Mouse (Mus musculus) MEL (cell line): ENCODE data around the gene Slc25a22. TPM values are rescaled to one million over a fixed set of nuclear protein-coding genes. Genes with fewer than 3 reads are reported as not detected.

ENCODE experiments used
- DNase-seq: peaks from one replicate; pipeline ENCODE4 v3.0.0; 2011; ENCODE audit warnings: low read depth, low spot score
- H3K27ac ChIP-seq: 2 replicates; pipeline ENCODE4 v1.5.1; 2012; ENCODE audit warnings: low read depth, mild to moderate bottlenecking, control low read depth, low read length, moderate library complexity; ENCODE audit not compliant: control insufficient read depth
- H3K27me3 ChIP-seq, 2 experiments: fragments of 150-350 bp in 1 of 2; sonication (generic) in 1 of 2; 2 replicates each; pipeline ENCODE4 v1.6.1; 2012; ENCODE audit warnings: low read length in 2 of 2, mild to moderate bottlenecking in 2 of 2, improper control_type of control experiment in 1 of 2, moderate library complexity in 1 of 2; ENCODE audit not compliant: insufficient read depth in 2 of 2, control insufficient read depth in 1 of 2
- H3K36me3 ChIP-seq, 2 experiments: 2 replicates each; pipeline ENCODE4 v1.6.1; 2012 to 2014; ENCODE audit warnings: low read length in 2 of 2, improper control_type of control experiment in 1 of 2, inconsistent platforms in 1 of 2, mild to moderate bottlenecking in 1 of 2; ENCODE audit not compliant: insufficient read depth in 2 of 2, control insufficient read depth in 1 of 2
- H3K4me1 ChIP-seq, 2 experiments: fragments of 150-350 bp in 1 of 2; sonication (generic) in 1 of 2; 2 replicates each; pipeline ENCODE4 v1.6.1; 2012; ENCODE audit warnings: low read length in 2 of 2, improper control_type of control experiment in 1 of 2, mild to moderate bottlenecking in 1 of 2; ENCODE audit not compliant: insufficient read depth in 2 of 2, control insufficient read depth in 1 of 2
- H3K4me3 ChIP-seq, 2 experiments: fragments of 150-350 bp in 1 of 2; sonication (generic) in 1 of 2; 2 replicates each; pipeline ENCODE4 v1.5.1; 2012; ENCODE audit warnings: low read depth in 2 of 2, low read length in 2 of 2, mild to moderate bottlenecking in 2 of 2, moderate library complexity in 2 of 2, control low read depth in 1 of 2, improper control_type of control experiment in 1 of 2; ENCODE audit not compliant: control insufficient read depth in 1 of 2, insufficient read depth in 1 of 2
- H3K79me2 ChIP-seq: 2 replicates; pipeline ENCODE4 v1.6.1; 2012; ENCODE audit warnings: mild to moderate bottlenecking, low read length, moderate library complexity; ENCODE audit not compliant: control insufficient read depth, poor library complexity, insufficient read depth
- H3K9ac ChIP-seq: 2 replicates; pipeline ENCODE4 v1.6.1; 2012; ENCODE audit warnings: low read depth, mild to moderate bottlenecking, control low read depth, low read length, moderate library complexity; ENCODE audit not compliant: control insufficient read depth, poor library complexity, severe bottlenecking
- H3K9me3 ChIP-seq: fragments of 150-350 bp; sonication (generic); replicated peaks from 2 replicates; pipeline ENCODE4 v1.6.1; 2012; ENCODE audit warnings: mild to moderate bottlenecking, low read length, improper control_type of control experiment, moderate library complexity; ENCODE audit not compliant: insufficient read depth
- BHLHE40 ChIP-seq: IDR thresholded peaks from 2 replicates; pipeline ENCODE4 v1.6.1; 2012; ENCODE audit warnings: low read depth, mild to moderate bottlenecking, inconsistent platforms, low read length, improper control_type of control experiment, borderline replicate concordance
- CHD2 ChIP-seq: IDR thresholded peaks from 2 replicates; pipeline ENCODE4 v1.6.1; 2011; ENCODE audit warnings: low read length, improper control_type of control experiment
- CTCF ChIP-seq, 3 experiments: IDR thresholded peaks in 2 of 3; conservative IDR thresholded peaks in 1 of 3; 2 replicates each; pipeline ENCODE4 v1.5.1; 2011 to 2012; ENCODE audit warnings: low read length in 3 of 3, low read depth in 2 of 3, mild to moderate bottlenecking in 2 of 3, improper control_type of control experiment in 1 of 3, inconsistent platforms in 1 of 3, mixed read lengths in 1 of 3, moderate library complexity in 1 of 3; ENCODE audit not compliant: control insufficient read depth in 1 of 3, insufficient read depth in 1 of 3, poor library complexity in 1 of 3, severe bottlenecking in 1 of 3
- E2F4 ChIP-seq: IDR thresholded peaks from 2 replicates; pipeline ENCODE4 v1.6.1; 2011; ENCODE audit warnings: low read depth, low read length, improper control_type of control experiment, borderline replicate concordance
- ELF1 ChIP-seq: IDR thresholded peaks from 2 replicates; pipeline ENCODE4 v1.6.1; 2014; ENCODE audit warnings: low read depth, mild to moderate bottlenecking, inconsistent platforms, low read length, improper control_type of control experiment, moderate library complexity
- EP300 ChIP-seq, 2 experiments: IDR thresholded peaks; 2 replicates each; pipeline ENCODE4 v1.6.1; 2011; ENCODE audit warnings: improper control_type of control experiment in 2 of 2, low read length in 2 of 2, low read depth in 1 of 2, mild to moderate bottlenecking in 1 of 2
- GABPA ChIP-seq: IDR thresholded peaks from 2 replicates; pipeline ENCODE4 v1.6.1; 2012; ENCODE audit warnings: low read depth, mild to moderate bottlenecking, inconsistent platforms, low read length, improper control_type of control experiment, moderate library complexity
- GATA1 ChIP-seq: IDR thresholded peaks from 2 replicates; pipeline ENCODE4 v1.6.1; 2011; ENCODE audit warnings: low read depth, low read length, improper control_type of control experiment
- HCFC1 ChIP-seq: IDR thresholded peaks from 2 replicates; pipeline ENCODE4 v1.6.1; 2012; ENCODE audit warnings: low read depth, mild to moderate bottlenecking, inconsistent platforms, low read length, improper control_type of control experiment, moderate library complexity
- JUND ChIP-seq: IDR thresholded peaks from 2 replicates; pipeline ENCODE4 v1.6.1; 2011; ENCODE audit warnings: low read depth, mild to moderate bottlenecking, improper control_type of control experiment, low read length
- KAT2A ChIP-seq: conservative IDR thresholded peaks from 2 replicates; pipeline ENCODE4 v1.6.1; 2012; ENCODE audit warnings: low read depth, low read length, improper control_type of control experiment, inconsistent platforms
- MAFK ChIP-seq: IDR thresholded peaks from 2 replicates; pipeline ENCODE4 v1.6.1; 2011; ENCODE audit warnings: low read depth, mild to moderate bottlenecking, low read length, improper control_type of control experiment, borderline replicate concordance
- MAZ ChIP-seq: IDR thresholded peaks from 2 replicates; pipeline ENCODE4 v1.6.1; 2012; ENCODE audit warnings: low read depth, mild to moderate bottlenecking, inconsistent platforms, low read length, improper control_type of control experiment
- MEF2A ChIP-seq: IDR thresholded peaks from 2 replicates; pipeline ENCODE4 v1.6.1; 2014; ENCODE audit warnings: low read depth, mild to moderate bottlenecking, inconsistent platforms, low read length, improper control_type of control experiment; ENCODE audit not compliant: poor library complexity, insufficient replicate concordance, severe bottlenecking; ENCODE audit errors: extremely low read depth
- MXI1 ChIP-seq: IDR thresholded peaks from 2 replicates; pipeline ENCODE4 v1.6.1; 2011; ENCODE audit warnings: mild to moderate bottlenecking, low read depth, low read length, improper control_type of control experiment
- MYB ChIP-seq: IDR thresholded peaks from 2 replicates; pipeline ENCODE4 v1.6.1; 2011; ENCODE audit warnings: mild to moderate bottlenecking, low read depth, low read length, improper control_type of control experiment
- MYC ChIP-seq: IDR thresholded peaks from 2 replicates; pipeline ENCODE4 v1.6.1; 2011; ENCODE audit warnings: low read depth, mild to moderate bottlenecking, low read length, improper control_type of control experiment, moderate library complexity
- NELFE ChIP-seq: IDR thresholded peaks from 2 replicates; pipeline ENCODE4 v1.6.1; 2011; ENCODE audit warnings: low read depth, low read length, improper control_type of control experiment
- NRF1 ChIP-seq: IDR thresholded peaks from 2 replicates; pipeline ENCODE4 v1.6.1; 2014; ENCODE audit warnings: low read depth, mild to moderate bottlenecking, inconsistent platforms, low read length, improper control_type of control experiment, moderate library complexity; ENCODE audit not compliant: poor library complexity, insufficient read depth, severe bottlenecking
- POLR2A ChIP-seq, 2 experiments: IDR thresholded peaks; 2 replicates each; pipeline ENCODE4 v1.6.1; 2011 to 2012; ENCODE audit warnings: low read length in 2 of 2, mild to moderate bottlenecking in 2 of 2, control low read depth in 1 of 2, improper control_type of control experiment in 1 of 2, low read depth in 1 of 2, moderate library complexity in 1 of 2; ENCODE audit not compliant: control insufficient read depth in 1 of 2, insufficient read depth in 1 of 2, poor library complexity in 1 of 2
- POLR2AphosphoS2 ChIP-seq: IDR thresholded peaks from 2 replicates; pipeline ENCODE4 v1.6.1; 2011; ENCODE audit warnings: low read length, improper control_type of control experiment
- POLR2AphosphoS5 ChIP-seq: IDR thresholded peaks from 2 replicates; pipeline ENCODE4 v1.6.1; 2012; ENCODE audit warnings: low read depth, borderline replicate concordance, mild to moderate bottlenecking, inconsistent platforms, low read length, moderate library complexity, mixed read lengths
- RCOR1 ChIP-seq: IDR thresholded peaks from 2 replicates; pipeline ENCODE4 v1.6.1; 2012; ENCODE audit warnings: low read depth, mild to moderate bottlenecking, inconsistent platforms, low read length, improper control_type of control experiment
- SIN3A ChIP-seq: IDR thresholded peaks from 2 replicates; pipeline ENCODE4 v1.6.1; 2012; ENCODE audit warnings: low read length, improper control_type of control experiment, inconsistent platforms
- SMC3 ChIP-seq: IDR thresholded peaks from 2 replicates; pipeline ENCODE4 v1.6.1; 2011; ENCODE audit warnings: low read depth, low read length, improper control_type of control experiment
- TAL1 ChIP-seq: IDR thresholded peaks from 2 replicates; pipeline ENCODE4 v1.6.1; 2012; ENCODE audit warnings: mild to moderate bottlenecking, inconsistent platforms, low read length, moderate library complexity, mixed read lengths
- TBP ChIP-seq: IDR thresholded peaks from 2 replicates; pipeline ENCODE4 v1.8.0; 2011; ENCODE audit warnings: low read depth, low read length, improper control_type of control experiment
- TCF12 ChIP-seq: IDR thresholded peaks from 2 replicates; pipeline ENCODE4 v1.6.1; 2014; ENCODE audit warnings: low read depth, mild to moderate bottlenecking, inconsistent platforms, low read length, improper control_type of control experiment, moderate library complexity
- UBTF ChIP-seq: IDR thresholded peaks from 2 replicates; pipeline ENCODE4 v1.6.1; 2012; ENCODE audit warnings: low read depth, mild to moderate bottlenecking, inconsistent platforms, low read length, improper control_type of control experiment, moderate library complexity, borderline replicate concordance; ENCODE audit not compliant: insufficient read depth
- USF1 ChIP-seq: IDR thresholded peaks from 2 replicates; pipeline ENCODE4 v1.6.1; 2014; ENCODE audit warnings: low read depth, mild to moderate bottlenecking, inconsistent platforms, low read length, improper control_type of control experiment, moderate library complexity
- USF2 ChIP-seq, 2 experiments: IDR thresholded peaks; 2 replicates each; pipeline ENCODE4 v1.6.1; 2011 to 2012; ENCODE audit warnings: improper control_type of control experiment in 2 of 2, low read length in 2 of 2, borderline replicate concordance in 1 of 2, inconsistent platforms in 1 of 2, low read depth in 1 of 2, mild to moderate bottlenecking in 1 of 2; ENCODE audit not compliant: insufficient read depth in 1 of 2
- ZC3H11A ChIP-seq: IDR thresholded peaks from 2 replicates; pipeline ENCODE4 v1.6.1; 2012; ENCODE audit warnings: low read depth, mild to moderate bottlenecking, inconsistent platforms, low read length, improper control_type of control experiment
- ZKSCAN1 ChIP-seq: IDR thresholded peaks from 2 replicates; pipeline ENCODE4 v1.6.1; 2012; ENCODE audit warnings: low read depth, mild to moderate bottlenecking, inconsistent platforms, low read length, improper control_type of control experiment, moderate library complexity
- ZMIZ1 ChIP-seq: IDR thresholded peaks from 2 replicates; pipeline ENCODE4 v1.6.1; 2012; ENCODE audit warnings: low read depth, mild to moderate bottlenecking, inconsistent platforms, low read length, improper control_type of control experiment, moderate library complexity
- ZNF384 ChIP-seq: IDR thresholded peaks from 2 replicates; pipeline ENCODE4 v1.6.1; 2012; ENCODE audit warnings: low read depth, mild to moderate bottlenecking, inconsistent platforms, low read length, improper control_type of control experiment
- polyA plus RNA-seq, 2 experiments: library from polyadenylated mRNA; stranded (reverse) in 1 of 2; unstranded in 1 of 2; fragments of >175 nt in 1 of 2; fragments of >200 nt in 1 of 2; gene quantifications; 2 replicates each; pipeline versions ENCODE4 v1.2.1 to v1.2.4; 2012; ENCODE audit warnings: low replicate concordance in 2 of 2, low read depth in 1 of 2; ENCODE audit not compliant: insufficient read length in 2 of 2, insufficient read depth in 1 of 2, missing spikeins in 1 of 2
- total RNA-seq: library from RNA; depleted of rRNA; stranded (reverse); fragments of 300-350 nt; gene quantifications from 2 replicates; pipeline ENCODE4 v1.2.3, GENCODE M21; 2012

The Slc25a22 gene
- total and polyA plus RNA-seq, 3 experiments = 23.8 to 46.0 TPM; not detected in 1

DNA sequence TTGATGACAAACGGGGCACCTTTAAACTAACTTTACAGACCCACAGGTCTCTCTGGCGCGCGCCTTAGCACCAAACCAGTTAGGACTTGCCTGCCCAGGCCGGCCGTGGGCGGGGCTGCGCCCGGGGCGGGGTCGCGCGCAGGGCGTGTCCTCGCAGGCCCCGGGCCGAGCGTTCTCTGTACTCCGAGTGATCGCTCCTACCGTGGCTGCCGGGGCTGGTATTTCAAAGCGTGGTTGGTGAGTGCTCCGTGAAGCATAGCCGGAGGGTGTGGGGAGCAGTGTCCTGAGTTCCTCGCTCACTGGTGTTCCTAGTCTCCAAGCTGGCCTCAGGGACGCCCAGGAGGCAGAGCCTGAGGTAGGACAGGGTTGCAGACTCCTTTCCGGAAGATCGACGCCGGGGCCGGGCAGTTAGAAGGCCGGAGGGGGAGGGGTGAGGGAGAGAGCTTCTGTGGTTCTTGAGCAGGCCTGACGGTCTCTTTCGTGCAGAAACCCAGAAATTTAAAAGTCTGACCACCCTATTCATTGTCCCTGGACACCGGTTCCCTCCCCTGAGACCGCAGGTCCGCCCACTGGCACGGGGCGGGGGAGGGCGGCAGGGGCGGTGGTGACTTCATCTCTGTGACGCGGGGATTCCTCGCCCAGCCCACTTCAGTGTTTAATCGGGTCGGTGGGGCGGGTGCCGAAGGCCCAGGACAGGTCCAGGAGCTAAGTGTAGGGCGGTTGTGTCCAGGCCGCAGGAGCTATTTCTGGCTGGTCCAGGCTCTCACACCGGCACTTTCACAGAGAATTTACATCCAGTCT is 29.7 kb upstream of the Slc25a22 start, which contains the start of gene Cd151:
Gene Cd151, plus strand, starts transcription at position 163 of the 801 bp plus-strand sequence.
- peaks cover 0 to 9% of the 10 kb centered on the region in 2 experiments; a peak in 2 of 4 replicates for H3K36me3 ChIP-seq
- H3K4me1 ChIP-seq = peaks cover 5 to 25% of the 10 kb centered on the region in 2 experiments
- DNase-seq = peak; percentile 91
- H3K9ac ChIP-seq = peak within 1 kb of the TSS; percentile 88
- peaks cover 11% of the 10 kb centered on the region for H3K79me2 ChIP-seq
- H3K27ac ChIP-seq = peak within 1 kb of the TSS; percentile 92
- H3K4me3 ChIP-seq = peak within 1 kb of the TSS; percentile 87 to 97
- H3K9me3 ChIP-seq = no peaks in the 10 kb centered on the region
- H3K27me3 ChIP-seq = no peaks in the 10 kb centered on the region
- TF ChIP-seq HCFC1 = peak; percentile 48; the same call in 1 of the 2 replicates
- no peak for TF ChIP-seq RCOR1
- no peak for TF ChIP-seq MEF2A
- TF ChIP-seq ZKSCAN1 = no peak
- TF ChIP-seq CTCF (IDR thresholded peaks at IDR 0.05 in 2 of 3, conservative IDR thresholded peaks at IDR 0.05 in 1 of 3; ENCODE audit: control insufficient read depth in 1 of 3, insufficient read depth in 1 of 3, low read depth in 2 of 3, low read length in 3 of 3, poor library complexity in 1 of 3, severe bottlenecking in 1 of 3) = no peak
- TF ChIP-seq MXI1 = peak; percentile 61
- no peak for TF ChIP-seq JUND
- peak; percentile 75 for TF ChIP-seq MAZ
- no peak for TF ChIP-seq MYB
- no peak for TF ChIP-seq ZNF384
- peak; percentile 28; the same call in 1 of the 2 replicates for TF ChIP-seq TBP
- 0 out of 2 replicates have a peak, but pooled peaks have one; percentile 13 for TF ChIP-seq TCF12
- TF ChIP-seq NRF1 = peak; percentile 41; the same call in 1 of the 2 replicates
- peak in 1 of 2 experiments; percentile 17; a peak in 1 of 4 replicates for TF ChIP-seq EP300 (IDR thresholded peaks at IDR 0.05; ENCODE audit: low read depth in 1 of 2, low read length in 2 of 2)
- TF ChIP-seq E2F4 = no peak
- TF ChIP-seq ZC3H11A = no peak
- no peak for TF ChIP-seq ELF1
- TF ChIP-seq TAL1 = no peak
- TF ChIP-seq CHD2 = no peak
- TF ChIP-seq POLR2AphosphoS5 = no peak
- no peak for TF ChIP-seq USF1
- TF ChIP-seq POLR2A (IDR thresholded peaks at IDR 0.05; ENCODE audit: control insufficient read depth in 1 of 2, insufficient read depth in 1 of 2, low read depth in 1 of 2, low read length in 2 of 2, poor library complexity in 1 of 2) = peak in 1 of 2 experiments; percentile 78; a peak in 2 of 4 replicates
- TF ChIP-seq NELFE = peak; percentile 56
- TF ChIP-seq BHLHE40 = peak; percentile 68
- TF ChIP-seq SMC3 = no peak
- TF ChIP-seq GATA1 = no peak
- no peak for TF ChIP-seq UBTF
- TF ChIP-seq USF2 (IDR thresholded peaks at IDR 0.05; ENCODE audit: borderline replicate concordance in 1 of 2, insufficient read depth in 1 of 2, low read depth in 1 of 2, low read length in 2 of 2) = no peak
- TF ChIP-seq ZMIZ1 = peak; percentile 42; the same call in 1 of the 2 replicates
- TF ChIP-seq GABPA = 0 out of 2 replicates have a peak, but pooled peaks have one; percentile 23
- no peak for TF ChIP-seq MAFK
- no peak for TF ChIP-seq KAT2A
- TF ChIP-seq POLR2AphosphoS2 = peak; percentile 71
- TF ChIP-seq SIN3A = no peak; the same call in 1 of the 2 replicates
- 0 out of 2 replicates have a peak, but pooled peaks have one; percentile 17 for TF ChIP-seq MYC
